Mouse (Mus musculus) left cerebral cortex, adult 18-20 months (tissue): ENCODE data around the gene Cela3a. TPM values are rescaled to one million over a fixed set of nuclear protein-coding genes. Genes with fewer than 3 reads are reported as not detected.

ENCODE experiments used
- DNase-seq, 2 experiments: peaks; one replicate each; pipeline ENCODE4 v3.0.0; 2021 to 2022; ENCODE audit warnings: low spot score in 2 of 2, mixed read lengths in 1 of 2
- total RNA-seq, 2 experiments: library from RNA; stranded (reverse); gene quantifications; 2 replicates each; pipeline ENCODE4 v1.2.3; 2021

Cela3a gene
- total RNA-seq, 2 experiments from 2014 or later: not detected

GRCm38 (mm10) chr4:137375314-137376278 lies 34.0 kb downstream of the Cela3a start:
- DNase-seq: no peak

GRCm38 (mm10) chr4:137373711-137374110 lies 35.9 kb downstream of the Cela3a start:
- DNase-seq: no peak

- no peak for DNase-seq
These were observed 37.7 kb downstream of the Cela3a start for GRCm38 (mm10) chr4:137371596-137372523.

GRCm38 (mm10) chr4:137369954-137370750 lies 39.4 kb downstream of the Cela3a start:
- DNase-seq: peak; percentile 29 to 44

- no peak for DNase-seq
These were observed 41.4 kb downstream of the Cela3a start for GRCm38 (mm10) chr4:137368198-137368597.

- DNase-seq: no peak
These were observed 42.1 kb downstream of the Cela3a start for GRCm38 (mm10) chr4:137367275-137368088.

GRCm38 (mm10) chr4:137366097-137366496 lies 43.5 kb downstream of the Cela3a start:
- no peak for DNase-seq

- no peak for DNase-seq
These were observed 44.1 kb downstream of the Cela3a start for GRCm38 (mm10) chr4:137365356-137366062.

GRCm38 (mm10) chr4:137364826-137365225 lies 44.8 kb downstream of the Cela3a start:
- DNase-seq: no peak

GRCm38 (mm10) chr4:137360996-137361395 lies 48.6 kb downstream of the Cela3a start:
- no peak for DNase-seq

- no peak for DNase-seq
These were observed 51.1 kb downstream of the Cela3a start for GRCm38 (mm10) chr4:137358291-137359002.

GRCm38 (mm10) chr4:137357517-137358254 lies 51.9 kb downstream of the Cela3a start, which contains the start of gene Cdc42:
Gene Cdc42, minus strand, starts transcription at chr4:137357720.
- DNase-seq: peak; percentile 97 to 99

- DNase-seq: peak; percentile 49 to 52
These were observed 52.7 kb downstream of the Cela3a start for GRCm38 (mm10) chr4:137356674-137357510.
